Mouse (Mus musculus): ENCODE data around the gene Haus4. TPM values are rescaled to one million over a fixed set of nuclear protein-coding genes. Genes with fewer than 3 reads are reported as not detected.

The Haus4 gene
- polyA plus RNA-seq, 1 experiment from 2014 or later: 24.1 TPM

DNA sequence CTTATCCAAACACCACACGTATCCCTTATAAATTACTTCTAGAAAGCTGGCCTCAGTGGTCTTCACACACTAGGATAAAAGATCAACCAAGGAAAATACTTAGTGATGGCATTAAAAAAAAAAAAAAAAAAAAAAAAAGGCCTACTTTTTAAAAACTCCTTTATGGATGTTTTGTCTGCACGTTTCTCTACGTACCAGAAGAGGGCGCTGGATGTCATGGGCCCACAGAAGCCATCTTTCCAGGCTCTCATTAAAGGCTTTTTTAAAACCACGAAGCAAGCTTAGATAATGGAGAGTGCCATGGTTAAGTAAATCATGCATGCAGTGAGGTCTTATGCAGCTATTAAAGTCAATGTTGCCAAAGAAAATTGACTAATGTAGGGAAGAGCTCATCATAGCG, 30.8 kb downstream of the Haus4 start:
- H3K4me1 ChIP-seq (replicated peaks; ENCODE audit: control insufficient read depth, insufficient read depth): no peaks in the 10 kb centered on the region
- no peak for ATAC-seq (ENCODE audit: low FRiP score, low TSS enrichment)
- H3K4me2 ChIP-seq (replicated peaks; ENCODE audit: low read depth): no peak overlapping the region
- TF ChIP-seq CTCF (IDR thresholded peaks at IDR 0.05; ENCODE audit: low read depth): peak; percentile 65
- TF ChIP-seq EP300 (optimal IDR thresholded peaks at IDR 0.05): no peak
- H3K36me3 ChIP-seq (ENCODE audit: control insufficient read depth, insufficient read depth, low read length): no peaks in the 10 kb centered on the region
- no peak overlapping the region for H3K4me3 ChIP-seq (ENCODE audit: low read depth, low read length)
- no peak overlapping the region for H3K27ac ChIP-seq (replicated peaks)
- no peaks in the 10 kb centered on the region for H3K27me3 ChIP-seq (ENCODE audit: control insufficient read depth, insufficient read depth, low read length)
- no peaks in the 10 kb centered on the region for H3K9me3 ChIP-seq (ENCODE audit: control insufficient read depth, low read length)
- DNase-seq (ENCODE audit: low spot score): no peak
- 29% methylated on average over 6 of the region's 6 CpGs for WGBS
- H3K9ac ChIP-seq (ENCODE audit: low read length): no peak overlapping the region

DNA sequence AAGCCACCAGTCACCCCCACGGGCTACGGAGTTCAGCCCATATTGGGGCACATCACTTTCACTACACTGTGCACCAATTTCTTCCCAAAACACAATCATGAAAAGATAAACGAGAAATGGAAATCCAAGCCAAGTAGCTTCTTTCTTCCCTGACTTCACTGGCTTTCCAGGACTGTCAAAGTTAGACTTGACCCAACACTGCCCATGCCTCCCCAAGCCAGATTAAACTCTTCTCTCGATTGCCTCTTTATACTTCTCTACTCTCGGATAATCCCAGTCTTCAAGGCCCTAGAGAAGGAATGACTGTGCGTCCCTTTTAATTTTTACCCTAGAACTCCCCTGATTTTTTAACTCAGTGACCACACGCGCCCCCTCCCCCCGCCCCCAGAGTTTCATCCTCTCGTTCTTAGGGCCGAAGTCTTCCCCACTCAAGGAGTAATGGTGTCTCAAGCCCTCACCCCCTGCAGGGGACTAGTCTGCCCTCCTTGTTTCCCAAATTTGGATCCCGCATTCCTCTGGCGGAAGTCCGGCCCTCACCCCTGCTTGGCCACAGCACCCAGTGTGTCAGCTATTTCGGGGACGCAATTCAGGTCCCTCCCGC, 37.6 kb downstream of the Haus4 start:
- ATAC-seq (ENCODE audit: low FRiP score, low TSS enrichment) (no peak), DNase-seq (ENCODE audit: low spot score) (no peak)
- 2% methylated on average over 17 of the region's 17 CpGs for WGBS
- Histone ChIP-seq H3K4me1 (replicated peaks; ENCODE audit: control insufficient read depth, insufficient read depth) (no peaks in the 10 kb centered on the region; the same call in 1 of the 2 replicates), H3K9ac (ENCODE audit: low read length) (peak overlapping the region; percentile 74), H3K9me3 (ENCODE audit: control insufficient read depth, low read length) (no peaks in the 10 kb centered on the region), H3K36me3 (ENCODE audit: control insufficient read depth, insufficient read depth, low read length) (peaks cover 19% of the 10 kb centered on the region), H3K27ac (replicated peaks) (peak overlapping the region; percentile 59; the same call in 1 of the 2 replicates), H3K27me3 (ENCODE audit: control insufficient read depth, insufficient read depth, low read length) (no peaks in the 10 kb centered on the region), H3K4me2 (replicated peaks; ENCODE audit: low read depth) (peak overlapping the region; percentile 52), H3K4me3 (ENCODE audit: low read depth, low read length) (peak overlapping the region; percentile 67)
- TF ChIP-seq EP300 (optimal IDR thresholded peaks at IDR 0.05) (no peak), CTCF (IDR thresholded peaks at IDR 0.05; ENCODE audit: low read depth) (no peak; the same call in 1 of the 2 replicates)

DNA sequence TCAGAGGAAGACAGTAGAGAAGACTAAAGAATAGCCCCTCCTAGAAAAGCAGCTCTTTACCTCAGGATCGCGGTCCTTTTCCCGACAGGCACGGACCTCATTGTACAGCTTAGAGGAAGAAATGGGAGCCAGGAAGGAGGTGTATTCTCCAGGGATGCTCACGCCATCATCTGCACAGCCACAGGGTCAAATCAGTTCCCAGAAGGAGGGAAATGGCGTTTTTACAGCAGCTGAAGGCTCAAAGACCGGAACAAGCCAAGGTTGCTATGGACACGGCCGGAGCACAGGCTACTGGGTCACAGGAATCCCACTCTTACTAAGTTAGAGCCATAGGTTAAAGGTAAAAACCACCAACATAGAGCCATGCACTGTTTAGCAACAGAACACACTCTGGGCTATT, 44.6 kb downstream of the Haus4 start:
- Histone ChIP-seq H3K4me3 (ENCODE audit: low read depth, low read length) (no peak overlapping the region), H3K9ac (ENCODE audit: low read length) (no peak overlapping the region), H3K4me1 (replicated peaks; ENCODE audit: control insufficient read depth, insufficient read depth) (no peaks in the 10 kb centered on the region), H3K27me3 (ENCODE audit: control insufficient read depth, insufficient read depth, low read length) (no peaks in the 10 kb centered on the region), H3K9me3 (ENCODE audit: control insufficient read depth, low read length) (no peaks in the 10 kb centered on the region), H3K27ac (replicated peaks) (no peak overlapping the region), H3K4me2 (replicated peaks; ENCODE audit: low read depth) (no peak overlapping the region), H3K36me3 (ENCODE audit: control insufficient read depth, insufficient read depth, low read length) (peaks cover 47% of the 10 kb centered on the region)
- ATAC-seq (ENCODE audit: low FRiP score, low TSS enrichment): no peak
- TF ChIP-seq EP300 (optimal IDR thresholded peaks at IDR 0.05) (no peak), CTCF (IDR thresholded peaks at IDR 0.05; ENCODE audit: low read depth) (no peak)
- WGBS: 90% methylated on average over 9 of the region's 9 CpGs
- DNase-seq (ENCODE audit: low spot score): no peak

DNA sequence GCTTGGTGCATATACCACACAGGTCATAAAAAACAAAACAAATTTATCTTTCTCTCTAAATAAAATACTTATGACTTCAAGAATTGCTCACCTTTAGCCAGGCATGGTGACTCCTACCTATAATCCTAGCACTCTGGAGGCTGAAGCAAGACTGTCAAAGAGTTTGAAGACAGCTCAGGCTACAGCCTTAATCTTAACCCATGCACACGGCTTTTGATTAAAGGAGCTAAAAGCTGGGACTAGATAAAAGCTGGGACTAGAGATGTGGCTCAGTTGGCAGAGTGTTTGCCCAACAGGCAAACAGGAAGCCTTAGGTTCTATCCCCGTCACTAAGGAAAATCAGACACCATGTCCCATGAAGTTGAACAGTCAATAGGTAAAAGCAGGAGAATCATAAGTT, 51.3 kb downstream of the Haus4 start:
- DNase-seq (ENCODE audit: low spot score): no peak
- WGBS: 80% methylated on average over 2 of the region's 2 CpGs
- no peaks in the 10 kb centered on the region for H3K4me1 ChIP-seq (replicated peaks; ENCODE audit: control insufficient read depth, insufficient read depth)

DNA sequence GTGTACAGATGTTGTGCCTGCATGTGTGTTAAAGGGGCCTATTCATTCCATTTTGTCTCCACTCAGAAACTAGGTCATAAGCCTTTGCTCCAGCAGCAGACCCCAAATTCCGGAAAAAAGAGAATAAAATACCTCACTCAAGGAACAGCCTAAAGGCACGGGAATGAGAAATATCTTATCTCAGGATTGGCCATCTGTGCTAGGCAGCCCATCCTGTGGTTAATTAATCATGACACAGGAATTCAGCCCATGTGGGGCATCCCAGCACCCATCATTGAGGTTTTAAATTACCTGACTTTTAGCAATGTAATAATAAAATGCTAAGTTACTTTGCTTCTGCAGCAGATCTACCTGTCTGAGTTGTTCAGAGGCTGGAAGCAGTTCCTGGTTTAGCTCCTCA, 53.1 kb downstream of the Haus4 start:
- Histone ChIP-seq H3K4me1 (replicated peaks; ENCODE audit: control insufficient read depth, insufficient read depth) (no peaks in the 10 kb centered on the region), H3K9me3 (ENCODE audit: control insufficient read depth, low read length) (no peaks in the 10 kb centered on the region), H3K9ac (ENCODE audit: low read length) (no peak overlapping the region), H3K27me3 (ENCODE audit: control insufficient read depth, insufficient read depth, low read length) (no peaks in the 10 kb centered on the region), H3K27ac (replicated peaks) (no peak overlapping the region), H3K4me2 (replicated peaks; ENCODE audit: low read depth) (no peak overlapping the region), H3K4me3 (ENCODE audit: low read depth, low read length) (no peak overlapping the region), H3K36me3 (ENCODE audit: control insufficient read depth, insufficient read depth, low read length) (no peaks in the 10 kb centered on the region)
- ATAC-seq (ENCODE audit: low FRiP score, low TSS enrichment): no peak
- 50% methylated on average over 2 of the region's 2 CpGs for WGBS
- DNase-seq (ENCODE audit: low spot score): no peak
- TF ChIP-seq EP300 (optimal IDR thresholded peaks at IDR 0.05) (no peak), CTCF (IDR thresholded peaks at IDR 0.05; ENCODE audit: low read depth) (no peak)

More for the DNA sequence above, 51.3 kb downstream of the Haus4 start:
- Histone ChIP-seq H3K27me3 (ENCODE audit: control insufficient read depth, insufficient read depth, low read length) (no peaks in the 10 kb centered on the region), H3K9ac (ENCODE audit: low read length) (no peak overlapping the region), H3K4me2 (replicated peaks; ENCODE audit: low read depth) (no peak overlapping the region), H3K36me3 (ENCODE audit: control insufficient read depth, insufficient read depth, low read length) (peaks cover 3% of the 10 kb centered on the region; the same call in 1 of the 2 replicates), H3K9me3 (ENCODE audit: control insufficient read depth, low read length) (no peaks in the 10 kb centered on the region), H3K4me3 (ENCODE audit: low read depth, low read length) (no peak overlapping the region), H3K27ac (replicated peaks) (no peak overlapping the region)
- ATAC-seq (ENCODE audit: low FRiP score, low TSS enrichment): no peak
- TF ChIP-seq CTCF (IDR thresholded peaks at IDR 0.05; ENCODE audit: low read depth) (no peak), EP300 (optimal IDR thresholded peaks at IDR 0.05) (no peak)

DNA sequence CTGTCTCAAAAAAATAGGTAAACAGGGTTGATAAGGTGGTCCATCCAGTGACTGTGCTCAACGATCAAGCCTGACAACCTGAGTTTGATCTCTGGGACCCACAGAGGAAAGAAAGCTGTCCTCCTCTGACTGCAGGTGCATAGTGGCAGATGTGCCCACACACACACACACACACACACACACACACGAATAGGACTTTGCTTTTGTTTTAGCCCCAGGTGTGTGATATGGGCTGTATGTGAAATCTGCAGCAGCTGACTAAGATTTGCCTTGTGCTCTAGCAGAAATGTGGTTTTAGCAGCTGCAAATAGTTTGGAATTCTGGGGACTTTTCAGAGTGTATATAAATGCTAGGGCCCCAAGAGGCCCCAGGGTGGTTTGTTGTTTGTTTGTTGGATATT, 55.1 kb downstream of the Haus4 start:
- 71% methylated on average over 2 of the region's 2 CpGs for WGBS

More for the DNA sequence above, 55.1 kb downstream of the Haus4 start:
- TF ChIP-seq CTCF (IDR thresholded peaks at IDR 0.05; ENCODE audit: low read depth) (no peak), EP300 (optimal IDR thresholded peaks at IDR 0.05) (no peak)
- no peak overlapping the region for H3K4me2 ChIP-seq (replicated peaks; ENCODE audit: low read depth)
- H3K4me1 ChIP-seq (replicated peaks; ENCODE audit: control insufficient read depth, insufficient read depth): no peaks in the 10 kb centered on the region
- no peaks in the 10 kb centered on the region for H3K36me3 ChIP-seq (ENCODE audit: control insufficient read depth, insufficient read depth, low read length)
- ATAC-seq (ENCODE audit: low FRiP score, low TSS enrichment) (no peak), DNase-seq (ENCODE audit: low spot score) (no peak)
- H3K9ac ChIP-seq (ENCODE audit: low read length): no peak overlapping the region
- H3K27ac ChIP-seq (replicated peaks): no peak overlapping the region
- no peaks in the 10 kb centered on the region for H3K9me3 ChIP-seq (ENCODE audit: control insufficient read depth, low read length)
- H3K27me3 ChIP-seq (ENCODE audit: control insufficient read depth, insufficient read depth, low read length): no peaks in the 10 kb centered on the region
- H3K4me3 ChIP-seq (ENCODE audit: low read depth, low read length): no peak overlapping the region

Measured in stomach, postnatal 0 days (tissue).